Mouse (Mus musculus) inflammation-experienced regulatory T-cells, adult 16 weeks (primary cell): ENCODE results near the gene 3425401B19Rik. TPM values are rescaled to one million over a fixed set of nuclear protein-coding genes. Genes with fewer than 3 reads are reported as not detected.

Experiments used
- polyA plus RNA-seq: library from polyadenylated mRNA; unstranded; fragments of 100-300 nt; shearing (Covaris generic); gene quantifications from one replicate; pipeline ENCODE4 v1.2.1, GENCODE M21; 2017

The 3425401B19Rik gene
- polyA plus RNA-seq: not detected

DNA sequence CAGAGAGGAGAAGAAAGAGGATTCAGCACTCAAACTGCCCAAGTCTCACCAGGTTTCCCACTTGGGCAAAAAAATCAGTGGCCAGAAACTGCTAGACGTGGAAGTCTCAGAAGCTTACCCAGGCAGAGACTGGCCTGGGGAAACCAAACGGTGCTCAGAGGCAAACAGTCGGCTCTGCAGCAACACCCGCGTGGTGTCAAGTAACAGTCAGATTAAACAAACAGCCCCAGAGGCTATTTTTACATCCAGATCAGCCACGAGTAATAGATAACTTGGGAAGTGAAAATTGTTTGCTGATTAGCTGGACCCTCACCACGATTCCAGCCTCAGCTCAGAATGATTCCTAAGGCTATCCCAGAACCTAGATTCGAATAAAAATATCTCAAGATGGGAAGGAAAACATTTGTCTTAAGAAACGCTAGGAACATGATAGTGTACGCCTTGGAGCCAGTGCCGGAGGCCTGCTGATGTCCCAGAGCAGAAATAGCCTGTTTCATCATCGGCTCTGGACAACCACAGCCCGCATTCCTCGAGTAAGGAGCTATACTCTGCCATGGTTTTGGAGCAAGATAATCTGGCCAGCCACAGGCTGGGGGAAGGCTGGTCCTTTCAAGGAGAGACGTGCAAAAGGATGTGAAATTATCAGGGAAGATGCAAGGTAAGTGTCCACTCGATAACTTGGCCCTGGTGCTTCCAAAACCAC is at the start of gene 3425401B19Rik:
Gene 3425401B19Rik, minus strand, starts transcription at position 170 of the 703 bp plus-strand sequence.

Other genes starting within 250 kb of the 3425401B19Rik start
- not detected for gene Slc18a3, start 220.4 kb downstream of the 3425401B19Rik start, polyA plus RNA-seq
- not detected for gene Chat, start 219.3 kb downstream of the 3425401B19Rik start, polyA plus RNA-seq
- 39.5 TPM for gene Ercc6, start 171.8 kb downstream of the 3425401B19Rik start, polyA plus RNA-seq
- not detected for gene Prrxl1, start 85.9 kb downstream of the 3425401B19Rik start, polyA plus RNA-seq
- 6.3 TPM for gene Tmem273, start 100.7 kb upstream of the 3425401B19Rik start, polyA plus RNA-seq
- not detected for gene Fam170b, start 148.7 kb upstream of the 3425401B19Rik start, polyA plus RNA-seq
- not detected for gene Vstm4, start 171.5 kb upstream of the 3425401B19Rik start, polyA plus RNA-seq